Mouse (Mus musculus) liver, embryonic 14.5 days (tissue): ENCODE measurements around the gene Srp14. TPM values are rescaled to one million over a fixed set of nuclear protein-coding genes. Genes with fewer than 3 reads are reported as not detected.

Source experiments
- ATAC-seq: fragments of 200-750 bp; cut with Nextera tagmentation; 2 replicates; pipeline ENCODE4 v1.8.0; 2017; ENCODE audit warnings: moderate number of reproducible peaks, mild to moderate bottlenecking, moderate library complexity; ENCODE audit not compliant: insufficient read depth
- DNase-seq, 3 experiments: peaks; one replicate each; pipeline ENCODE4 v3.0.0-alpha.2; 2012 to 2013; ENCODE audit warnings: low read depth in 3 of 3, low spot score in 3 of 3
- H3K27ac ChIP-seq: fragments of 300-500 bp; sonication (generic); 2 replicates; pipeline ENCODE4 v1.5.1; 2014; ENCODE audit warnings: moderate library complexity, mild to moderate bottlenecking, control low read depth, inconsistent platforms
- H3K27me3 ChIP-seq: fragments of 300-500 bp; sonication (generic); 2 replicates; pipeline ENCODE4 v1.6.1; 2014; ENCODE audit warnings: mild to moderate bottlenecking, low read length, moderate library complexity; ENCODE audit not compliant: control insufficient read depth, insufficient read depth
- H3K36me3 ChIP-seq: fragments of 300-500 bp; sonication (generic); replicated peaks from 2 replicates; pipeline ENCODE4 v1.6.1; 2014; ENCODE audit warnings: low read depth; ENCODE audit not compliant: control insufficient read depth, insufficient read depth
- H3K4me1 ChIP-seq, 2 experiments: fragments of 200-500 bp in 1 of 2; fragments of 300-500 bp in 1 of 2; sonication (generic) in 1 of 2; replicated peaks; 2 replicates each; pipeline ENCODE4 v1.6.1; 2012 to 2014; ENCODE audit warnings: antibody characterized with exemption in 1 of 2, inconsistent platforms in 1 of 2, low read length in 1 of 2; ENCODE audit not compliant: control insufficient read depth in 2 of 2, insufficient read depth in 2 of 2
- H3K4me2 ChIP-seq: fragments of 300-500 bp; sonication (generic); 2 replicates; pipeline ENCODE4 v1.6.1; 2014; ENCODE audit warnings: low read depth, mild to moderate bottlenecking, control low read depth, moderate library complexity
- H3K4me3 ChIP-seq, 2 experiments: fragments of 200-500 bp in 1 of 2; fragments of 300-500 bp in 1 of 2; sonication (generic) in 1 of 2; 2 replicates each; pipeline ENCODE4 v1.5.1; 2012 to 2014; ENCODE audit warnings: low read depth in 2 of 2, low read length in 2 of 2, mild to moderate bottlenecking in 2 of 2, control low read depth in 1 of 2, inconsistent platforms in 1 of 2, moderate library complexity in 1 of 2; ENCODE audit not compliant: insufficient read depth in 1 of 2
- H3K9ac ChIP-seq: fragments of 300-500 bp; sonication (generic); replicated peaks from 2 replicates; pipeline ENCODE4 v1.6.1; 2014; ENCODE audit warnings: mild to moderate bottlenecking, control low read depth, moderate library complexity
- H3K9me3 ChIP-seq: fragments of 300-500 bp; sonication (generic); 2 replicates; pipeline ENCODE4 v1.6.1; 2016; ENCODE audit warnings: low read length, mixed read lengths; ENCODE audit not compliant: control insufficient read depth
- CTCF ChIP-seq: IDR thresholded peaks from 2 replicates; pipeline ENCODE4 v1.5.1; 2016; ENCODE audit warnings: antibody characterized with exemption, low read depth, control low read depth
- EP300 ChIP-seq: IDR thresholded peaks from 2 replicates; pipeline ENCODE4 v1.6.1; 2016; ENCODE audit warnings: antibody characterized with exemption, low read depth
- WGBS: fragments of 180-500 bp; shearing (Covaris S2); extraction: QIAGEN DNeasy Blood & Tissue Kit; methylation state at CpG from one replicate; pipeline ENCODE4 v1.1.7; 2014; ENCODE audit not compliant: insufficient replicate concordance; 5-methylcytosine and 5-hydroxymethylcytosine counted together
- polyA plus RNA-seq, 2 experiments: library from polyadenylated mRNA; depleted of rRNA in 1 of 2; stranded (reverse) in 1 of 2; unstranded in 1 of 2; fragments of >200 nt; fragmentation: Nextera tagmentation in 1 of 2; extraction: Ambion mirVana in 1 of 2; gene quantifications; 2 replicates each; pipeline versions ENCODE4 v1.2.1 to v1.2.3; 2012 to 2014

The Srp14 gene
- polyA plus RNA-seq, 2 experiments, result 59.2 to 102 TPM

- H3K27me3 ChIP-seq, result no peaks in the 10 kb centered on the region
- no peak overlapping the region for H3K27ac ChIP-seq
- no peaks in the 10 kb centered on the region for H3K4me1 ChIP-seq
- H3K4me3 ChIP-seq, result no peak overlapping the region
- H3K9ac ChIP-seq, result no peak overlapping the region
- 67% methylated on average over 8 of the region's 8 CpGs for WGBS
- no peaks in the 10 kb centered on the region for H3K36me3 ChIP-seq
- H3K9me3 ChIP-seq, result no peaks in the 10 kb centered on the region
- DNase-seq (no peak), ATAC-seq (no peak)
- H3K4me2 ChIP-seq, result no peak overlapping the region
- no peak for TF ChIP-seq CTCF
Measured at GRCm38 (mm10) chr2:118509688-118510446, 30.4 kb upstream of the Srp14 start.

- no peak for ATAC-seq
- H3K9ac ChIP-seq, result no peak overlapping the region
Measured at GRCm38 (mm10) chr2:118507126-118507525, 27.6 kb upstream of the Srp14 start.

GRCm38 (mm10) chr2:118500191-118500590, 20.7 kb upstream of the Srp14 start:
- Histone ChIP-seq H3K9ac (no peak overlapping the region), H3K4me3 (no peak overlapping the region), H3K4me1 (no peaks in the 10 kb centered on the region), H3K36me3 (no peaks in the 10 kb centered on the region), H3K27me3 (no peaks in the 10 kb centered on the region), H3K27ac (no peak overlapping the region), H3K9me3 (no peaks in the 10 kb centered on the region), H3K4me2 (no peak overlapping the region)
- no peak for DNase-seq
- no peak for ATAC-seq
- TF ChIP-seq EP300, result no peak
- TF ChIP-seq CTCF, result no peak
- 58% methylated on average over 2 of the region's 2 CpGs for WGBS

More at GRCm38 (mm10) chr2:118507126-118507525, 27.6 kb upstream of the Srp14 start:
- Histone ChIP-seq H3K27ac (no peak overlapping the region), H3K27me3 (no peaks in the 10 kb centered on the region), H3K4me3 (no peak overlapping the region), H3K4me2 (no peak overlapping the region), H3K9me3 (no peaks in the 10 kb centered on the region), H3K36me3 (no peaks in the 10 kb centered on the region), H3K4me1 (no peaks in the 10 kb centered on the region)
- 59% methylated on average over 7 of the region's 7 CpGs for WGBS
- DNase-seq, result no peak
- no peak for TF ChIP-seq EP300
- TF ChIP-seq CTCF, result no peak

- Histone ChIP-seq H3K9ac (no peak overlapping the region), H3K4me3 (no peak overlapping the region), H3K36me3 (no peaks in the 10 kb centered on the region), H3K9me3 (no peaks in the 10 kb centered on the region), H3K27me3 (no peaks in the 10 kb centered on the region), H3K4me1 (no peaks in the 10 kb centered on the region), H3K27ac (no peak overlapping the region), H3K4me2 (no peak overlapping the region)
- ATAC-seq, result no peak
- no peak for TF ChIP-seq CTCF
- TF ChIP-seq EP300, result no peak
- no peak for DNase-seq
- 16% methylated on average over 20 of the region's 20 CpGs for WGBS
Measured at GRCm38 (mm10) chr2:118499135-118499961, 19.8 kb upstream of the Srp14 start.

GRCm38 (mm10) chr2:118498476-118498875, 19.0 kb upstream of the Srp14 start:
- Histone ChIP-seq H3K4me1 (no peaks in the 10 kb centered on the region), H3K4me3 (no peak overlapping the region), H3K27me3 (no peaks in the 10 kb centered on the region), H3K9ac (no peak overlapping the region), H3K9me3 (no peaks in the 10 kb centered on the region), H3K27ac (no peak overlapping the region), H3K36me3 (no peaks in the 10 kb centered on the region), H3K4me2 (no peak overlapping the region)
- ATAC-seq (no peak), DNase-seq (no peak)
- TF ChIP-seq EP300, result no peak
- no peak for TF ChIP-seq CTCF
- WGBS, result 69% methylated on average over 6 of the region's 6 CpGs
